Mouse (Mus musculus) testis, adult 2 months (tissue): Measurements from ENCODE around the gene Mmp19.

ENCODE experiments used
- CTCF ChIP-seq: fragments of 200-500 bp; IDR thresholded peaks from 2 replicates; pipeline ENCODE4 v1.5.1; 2012; ENCODE audit warnings: low read depth, mild to moderate bottlenecking, inconsistent platforms, low read length, moderate library complexity; ENCODE audit not compliant: control insufficient read depth, insufficient read depth, insufficient replicate concordance
- POLR2A ChIP-seq: fragments of 200-500 bp; IDR thresholded peaks from 2 replicates; pipeline ENCODE4 v1.6.1; 2012; ENCODE audit warnings: low read depth, mild to moderate bottlenecking, inconsistent platforms, low read length, moderate library complexity; ENCODE audit not compliant: control insufficient read depth

- TF ChIP-seq CTCF (no peak), POLR2A (no peak)
These were observed 12.2 kb downstream of the Mmp19 start for GRCm38 (mm10) chr10:128802956-128803355.
